Mouse (Mus musculus) liver, embryonic 16.5 days (tissue): ENCODE results near the gene Cwh43. TPM values are rescaled to one million over a fixed set of nuclear protein-coding genes. Genes with fewer than 3 reads are reported as not detected.
"Not testable (repeated sequence)": the region's sequence is repeated elsewhere in the genome, so short reads cannot be mapped to it uniquely, and the experiment has no call there.

ENCODE experiments used
- ATAC-seq: fragments of 200-750 bp; cut with Nextera tagmentation; 2 replicates; pipeline ENCODE4 v1.8.0; 2017; ENCODE audit warnings: low read depth, mild to moderate bottlenecking, moderate number of reproducible peaks, moderate library complexity
- H3K27ac ChIP-seq: fragments of 300-500 bp; sonication (generic); 2 replicates; pipeline ENCODE4 v1.5.1; 2014; ENCODE audit warnings: mild to moderate bottlenecking, low read length
- H3K27me3 ChIP-seq: fragments of 300-500 bp; sonication (generic); 2 replicates; pipeline ENCODE4 v1.6.1; 2014; ENCODE audit warnings: low read depth, low read length, mixed read lengths; ENCODE audit not compliant: control insufficient read depth, insufficient read depth
- H3K36me3 ChIP-seq: fragments of 300-500 bp; sonication (generic); 2 replicates; pipeline ENCODE4 v1.6.1; 2014; ENCODE audit warnings: mild to moderate bottlenecking; ENCODE audit not compliant: control insufficient read depth, insufficient read depth
- H3K4me1 ChIP-seq: fragments of 300-500 bp; sonication (generic); 2 replicates; pipeline ENCODE4 v1.6.1; 2014; ENCODE audit warnings: low read depth, low read length, mixed read lengths; ENCODE audit not compliant: control insufficient read depth
- H3K4me2 ChIP-seq: fragments of 300-500 bp; sonication (generic); 2 replicates; pipeline ENCODE4 v1.6.1; 2014; ENCODE audit warnings: low read depth, low read length, mixed read lengths
- H3K4me3 ChIP-seq: fragments of 300-500 bp; sonication (generic); 2 replicates; pipeline ENCODE4 v1.5.1; 2014; ENCODE audit warnings: low read depth, mild to moderate bottlenecking, low read length
- H3K9ac ChIP-seq: fragments of 300-500 bp; sonication (generic); 2 replicates; pipeline ENCODE4 v1.6.1; 2014; ENCODE audit warnings: low read depth, low read length
- H3K9me3 ChIP-seq: fragments of 300-500 bp; sonication (generic); replicated peaks from 2 replicates; pipeline ENCODE4 v1.6.1; 2016; ENCODE audit warnings: low read length; ENCODE audit not compliant: control insufficient read depth
- WGBS: fragments of 180-500 bp; shearing (Covaris S2); extraction: QIAGEN DNeasy Blood & Tissue Kit; methylation state at CpG from one replicate; pipeline ENCODE4 v1.1.7; 2014; ENCODE audit not compliant: insufficient replicate concordance; 5-methylcytosine and 5-hydroxymethylcytosine counted together
- polyA plus RNA-seq: library from polyadenylated mRNA; unstranded; fragments of >200 nt; fragmentation: Nextera tagmentation; extraction: Ambion mirVana; gene quantifications from 2 replicates; pipeline ENCODE4 v1.2.1, GENCODE M21; 2015

The Cwh43 gene
- polyA plus RNA-seq, 1 experiment from 2014 or later = not detected

DNA sequence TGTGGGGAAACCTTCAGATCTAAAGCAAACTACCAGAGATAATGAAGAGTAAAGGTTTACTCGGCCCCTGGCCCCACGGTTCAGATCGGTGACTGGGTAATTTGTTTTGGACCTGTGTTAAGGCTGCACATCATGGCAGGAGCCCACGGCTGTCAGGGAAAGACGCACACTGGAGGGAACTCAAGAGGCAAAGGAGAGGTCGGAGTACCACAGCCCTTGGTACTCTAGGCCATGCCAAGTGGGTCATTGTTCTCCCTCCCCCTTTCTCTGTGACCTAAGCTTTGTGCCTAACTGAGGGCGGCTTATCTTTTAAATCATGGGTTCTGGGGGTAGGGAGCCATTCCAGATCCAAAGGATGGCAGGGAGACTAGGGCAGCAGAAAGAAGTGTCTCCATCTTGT lies 75.5 kb downstream of the Cwh43 start:
- Histone ChIP-seq H3K27ac (no peak overlapping the region), H3K9me3 (no peaks in the 10 kb centered on the region), H3K36me3 (no peaks in the 10 kb centered on the region), H3K9ac (no peak overlapping the region), H3K27me3 (no peaks in the 10 kb centered on the region; the same call in 1 of the 2 replicates), H3K4me2 (no peak overlapping the region), H3K4me3 (no peak overlapping the region), H3K4me1 (no peaks in the 10 kb centered on the region)
- ATAC-seq = no peak
- WGBS = 72% methylated on average over 7 of the region's 7 CpGs

DNA sequence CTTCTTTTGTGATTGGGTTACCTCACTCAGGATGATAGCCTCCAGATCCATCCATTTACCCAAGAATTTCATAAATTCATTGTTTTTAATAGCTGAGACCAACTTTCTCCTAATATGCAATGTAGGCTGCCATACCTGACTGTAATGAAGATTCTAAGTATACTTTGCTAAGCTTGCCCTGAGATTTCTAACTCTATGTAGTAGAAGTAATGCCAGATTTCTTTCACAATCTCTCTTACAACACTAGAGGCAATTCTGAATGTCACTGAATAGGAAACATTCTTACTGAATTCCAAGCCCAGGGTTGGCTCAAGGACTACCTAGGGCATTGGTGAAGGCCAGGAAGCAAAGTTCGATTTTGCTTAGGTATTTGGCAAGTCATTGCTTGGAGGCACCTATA lies 76.5 kb downstream of the Cwh43 start:
- not testable (repeated sequence) for H3K9ac ChIP-seq, H3K27ac ChIP-seq, H3K4me1 ChIP-seq, H3K4me3 ChIP-seq, ATAC-seq, H3K27me3 ChIP-seq, H3K4me2 ChIP-seq, H3K9me3 ChIP-seq, H3K36me3 ChIP-seq
- 63% methylated on average over 1 of the region's 1 CpGs for WGBS

DNA sequence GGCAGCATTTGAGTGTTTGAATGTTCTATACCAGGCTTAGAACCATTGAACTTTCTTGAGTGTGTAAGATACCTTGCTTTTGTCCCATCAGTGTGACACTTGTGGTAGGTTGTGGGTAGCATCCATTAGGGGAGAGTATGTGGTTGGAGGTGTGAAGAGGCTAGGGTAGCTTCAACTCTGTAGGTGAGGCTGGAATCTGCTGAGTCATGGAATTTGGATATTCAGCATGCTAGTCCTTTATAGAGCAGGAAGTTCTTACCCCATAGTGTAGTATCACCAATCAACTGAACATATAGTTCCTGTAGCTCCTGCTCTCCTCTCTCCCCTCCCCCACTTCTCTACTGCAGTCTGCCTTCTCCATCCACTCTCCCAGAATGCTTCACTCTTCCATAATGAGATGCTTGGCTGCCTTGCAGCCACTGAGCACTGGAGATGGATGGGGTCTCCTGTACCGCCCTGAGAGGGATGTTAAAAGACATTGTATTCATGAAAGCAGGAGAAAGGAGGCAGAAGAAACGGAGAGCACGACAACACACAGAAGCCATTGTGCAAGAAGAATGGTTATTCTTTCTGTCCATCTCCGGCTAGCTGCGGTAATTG lies 78.2 kb downstream of the Cwh43 start:
- H3K9me3 ChIP-seq = no peaks in the 10 kb centered on the region
- H3K27me3 ChIP-seq = no peaks in the 10 kb centered on the region; the same call in 1 of the 2 replicates
- no peak overlapping the region for H3K9ac ChIP-seq
- no peak overlapping the region for H3K4me3 ChIP-seq
- ATAC-seq = no peak
- no peak overlapping the region for H3K27ac ChIP-seq
- H3K36me3 ChIP-seq = no peaks in the 10 kb centered on the region
- H3K4me1 ChIP-seq = no peaks in the 10 kb centered on the region
- no peak overlapping the region for H3K4me2 ChIP-seq
- WGBS = 56% methylated on average over 5 of the region's 5 CpGs

DNA sequence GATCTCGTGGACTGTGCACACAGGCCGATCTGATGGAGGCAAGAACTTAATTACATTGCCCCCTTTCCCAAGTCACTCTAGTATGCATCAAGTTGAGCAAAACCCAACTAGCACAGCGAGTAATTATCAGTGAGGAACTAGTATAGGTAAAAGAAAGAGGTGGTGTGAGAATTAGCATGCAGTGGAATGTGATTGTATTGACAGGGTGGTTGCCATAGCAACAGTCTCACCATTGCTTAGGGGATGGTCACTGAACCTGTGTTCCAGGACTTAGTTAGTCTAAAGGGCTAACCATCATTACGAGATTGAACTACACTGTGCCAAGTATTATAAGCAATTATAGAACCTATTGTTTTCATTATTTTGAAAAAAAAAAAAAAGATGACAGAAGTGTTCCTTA lies 80.6 kb downstream of the Cwh43 start:
- no peak for ATAC-seq
- 44% methylated on average over 4 of the region's 4 CpGs for WGBS

DNA sequence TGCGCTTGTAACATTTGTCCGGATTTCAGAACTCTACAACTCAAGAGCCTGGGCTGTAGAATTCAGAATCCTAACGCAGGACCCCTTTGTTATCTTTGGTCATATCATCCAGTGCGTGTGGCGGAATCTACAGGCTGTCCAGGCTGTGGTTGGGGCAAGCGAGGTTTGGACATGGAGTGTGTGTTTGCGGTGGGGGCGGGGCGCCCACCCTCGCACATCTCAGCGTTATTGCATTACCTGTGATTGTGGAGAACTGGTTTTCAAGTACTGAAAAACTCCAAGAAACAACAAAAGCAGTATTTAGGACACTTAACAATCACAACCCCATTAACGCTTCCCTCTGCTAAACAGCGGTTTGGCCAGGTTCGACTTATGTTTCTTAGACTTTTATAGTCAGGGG lies 84.0 kb downstream of the Cwh43 start:
- ATAC-seq = no peak

More for the DNA sequence above, 80.6 kb downstream of the Cwh43 start:
- Histone ChIP-seq H3K36me3 (no peaks in the 10 kb centered on the region), H3K4me1 (peaks cover 8% of the 10 kb centered on the region), H3K9ac (no peak overlapping the region), H3K27ac (no peak overlapping the region), H3K27me3 (no peaks in the 10 kb centered on the region; the same call in 1 of the 2 replicates), H3K9me3 (no peaks in the 10 kb centered on the region), H3K4me2 (no peak overlapping the region), H3K4me3 (no peak overlapping the region)

DNA sequence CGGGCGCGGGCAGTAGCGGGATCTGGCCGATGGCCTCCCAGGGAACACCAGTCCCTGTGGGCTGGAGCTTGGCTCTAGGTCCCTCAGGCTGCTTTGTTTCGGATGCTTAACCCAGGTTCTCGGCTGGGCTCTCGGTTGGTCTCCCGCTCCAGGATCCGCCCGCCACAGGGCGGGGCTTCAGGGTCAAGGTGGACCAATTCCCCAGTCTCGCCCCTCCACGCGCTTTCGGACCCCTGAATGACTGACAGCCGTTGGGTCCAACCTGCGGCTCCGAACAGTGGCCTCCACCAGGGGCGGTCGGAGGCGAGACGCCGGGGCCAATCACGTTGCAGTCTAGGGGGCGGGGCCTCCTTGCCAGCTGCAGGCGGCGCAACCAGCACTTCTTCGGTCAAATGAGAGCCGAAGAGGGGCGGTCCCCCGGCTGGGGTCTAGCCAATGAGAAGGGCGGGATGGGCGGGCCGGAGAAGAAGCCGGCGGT lies 84.8 kb downstream of the Cwh43 start:
- WGBS = under 1% methylated on average over 37 of the region's 37 CpGs
- peak; percentile 93 for ATAC-seq
- H3K27ac ChIP-seq = 0 out of 2 replicates have a peak overlapping the region, but pooled peaks have one; percentile 14

More for the DNA sequence above, 84.0 kb downstream of the Cwh43 start:
- H3K9me3 ChIP-seq = no peaks in the 10 kb centered on the region
- WGBS = 5% methylated on average over 14 of the region's 14 CpGs
- peak overlapping the region; percentile 99 for H3K4me2 ChIP-seq
- no peak overlapping the region for H3K27ac ChIP-seq
- no peaks in the 10 kb centered on the region for H3K36me3 ChIP-seq
- H3K4me1 ChIP-seq = peaks cover 12% of the 10 kb centered on the region
- peak overlapping the region; percentile 81 for H3K4me3 ChIP-seq
- peak overlapping the region; percentile 58 for H3K9ac ChIP-seq
- H3K27me3 ChIP-seq = no peaks in the 10 kb centered on the region; the same call in 1 of the 2 replicates

DNA sequence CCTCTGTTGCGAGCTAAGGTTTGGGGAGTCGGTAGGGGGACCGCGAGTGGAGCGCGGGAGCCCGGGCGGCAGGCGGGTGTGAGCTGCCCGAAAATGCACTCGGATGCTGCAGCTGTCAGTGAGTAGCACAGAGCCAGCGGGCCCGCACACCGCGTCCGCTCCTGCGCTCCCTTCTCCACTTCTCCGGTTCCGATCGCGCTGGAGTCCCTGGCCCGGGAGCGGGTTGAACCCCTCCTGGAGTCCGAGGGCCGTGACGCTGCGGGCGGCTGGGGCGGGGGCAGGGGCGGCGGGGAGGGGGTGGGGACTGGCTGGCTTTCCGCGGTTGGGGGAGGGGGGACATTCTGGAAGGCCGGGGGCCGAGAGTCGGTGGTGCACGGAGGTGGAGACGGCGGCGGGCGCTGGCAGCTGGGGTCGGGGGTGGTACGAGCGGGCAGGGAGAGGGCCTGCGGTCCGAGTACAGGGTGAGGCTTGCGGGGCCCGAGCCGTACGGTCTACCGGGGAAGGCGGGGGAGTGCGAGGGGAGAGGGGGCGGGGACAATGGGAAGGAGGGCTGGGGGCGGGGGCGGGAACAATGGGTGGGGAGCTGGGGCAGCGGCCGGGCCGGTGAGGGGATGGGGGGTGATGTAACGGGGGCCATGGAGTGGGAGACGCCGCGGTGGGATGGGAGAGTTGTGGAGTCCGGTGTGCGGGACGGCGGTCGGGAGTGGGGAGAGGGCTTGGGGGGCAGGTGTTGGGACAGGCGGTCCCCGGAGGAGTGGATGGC lies 85.4 kb downstream of the Cwh43 start:
- H3K9me3 ChIP-seq = no peaks in the 10 kb centered on the region
- H3K4me2 ChIP-seq = peak overlapping the region; percentile 99
- peak overlapping the region; percentile 66 for H3K9ac ChIP-seq
- H3K27me3 ChIP-seq = no peaks in the 10 kb centered on the region; the same call in 1 of the 2 replicates
- no peaks in the 10 kb centered on the region for H3K36me3 ChIP-seq
- peak overlapping the region; percentile 81 for H3K4me3 ChIP-seq
- H3K4me1 ChIP-seq = peaks cover 12% of the 10 kb centered on the region
- under 1% methylated on average over 63 of the region's 70 CpGs for WGBS
- 0 out of 2 replicates have a peak overlapping the region, but pooled peaks have one; percentile 41 for H3K27ac ChIP-seq
- peak; percentile 4; the same call in 1 of the 2 replicates for ATAC-seq

More for the DNA sequence above, 84.8 kb downstream of the Cwh43 start:
- no peaks in the 10 kb centered on the region; the same call in 1 of the 2 replicates for H3K27me3 ChIP-seq
- peak overlapping the region; percentile 81 for H3K4me3 ChIP-seq
- peak overlapping the region; percentile 66 for H3K9ac ChIP-seq
- H3K36me3 ChIP-seq = no peaks in the 10 kb centered on the region
- no peaks in the 10 kb centered on the region for H3K9me3 ChIP-seq
- peak overlapping the region; percentile 99 for H3K4me2 ChIP-seq
- H3K4me1 ChIP-seq = peaks cover 12% of the 10 kb centered on the region

DNA sequence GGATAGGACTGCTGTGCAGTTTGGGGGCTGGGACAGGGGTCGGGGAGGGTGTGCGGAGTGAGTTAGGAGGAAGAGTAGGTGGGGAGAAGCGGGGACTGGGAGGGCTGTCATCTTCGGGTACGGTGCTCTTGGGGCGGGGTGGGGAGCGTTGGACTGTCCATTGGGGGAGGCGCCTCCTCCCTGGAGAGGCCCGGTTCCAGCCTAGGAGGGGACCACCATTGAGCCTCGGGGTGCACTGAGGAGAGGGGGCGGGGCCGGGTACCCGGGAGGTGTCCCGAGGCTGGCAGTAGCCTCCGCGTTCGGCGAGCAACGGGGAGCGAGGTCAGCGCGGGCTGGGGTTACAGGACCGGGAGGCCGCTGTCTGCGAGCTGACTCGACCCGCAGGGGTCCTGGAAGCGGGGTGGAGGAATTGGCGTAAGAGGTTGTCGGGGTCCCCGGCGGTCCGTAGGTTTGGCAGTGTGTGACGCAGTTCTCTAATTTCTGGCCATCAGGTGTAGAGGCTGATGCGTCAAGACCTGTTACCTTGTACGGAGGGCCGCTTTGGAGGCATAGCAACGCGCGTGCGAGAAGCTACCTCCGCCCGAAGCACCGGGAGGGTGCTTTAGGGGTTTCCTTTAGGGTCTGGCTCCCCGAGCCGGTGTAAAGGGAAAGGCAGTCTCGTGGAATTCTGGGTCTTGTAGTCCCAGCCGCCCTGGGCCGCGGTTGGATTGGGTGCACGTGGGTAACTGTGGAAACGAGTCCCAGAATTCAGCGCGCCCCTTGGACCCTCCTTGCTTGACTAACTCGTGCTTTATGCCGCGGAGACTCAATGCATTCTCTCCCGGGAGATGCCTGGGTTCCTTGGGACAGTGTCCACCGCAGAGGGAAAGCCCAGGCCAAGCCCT lies 86.2 kb downstream of the Cwh43 start:
- Histone ChIP-seq H3K27ac (peak overlapping the region; percentile 37; the same call in 1 of the 2 replicates), H3K4me2 (peak overlapping the region; percentile 99), H3K9ac (peak overlapping the region; percentile 66), H3K36me3 (no peaks in the 10 kb centered on the region), H3K4me1 (peaks cover 12% of the 10 kb centered on the region), H3K9me3 (no peaks in the 10 kb centered on the region), H3K4me3 (peak overlapping the region; percentile 81), H3K27me3 (no peaks in the 10 kb centered on the region; the same call in 1 of the 2 replicates)
- under 1% methylated on average over 57 of the region's 59 CpGs for WGBS
- ATAC-seq = peak; percentile 33
